Mouse (Mus musculus) heart, embryonic 14.5 days (tissue): ENCODE results near the gene Pidd1. TPM values are rescaled to one million over a fixed set of nuclear protein-coding genes. Genes with fewer than 3 reads are reported as not detected.
"Not testable (repeated sequence)": the region's sequence is repeated elsewhere in the genome, so short reads cannot be mapped to it uniquely, and the experiment has no call there.

Experiments used
- ATAC-seq: fragments of 200-750 bp; cut with Nextera tagmentation; 2 replicates; pipeline ENCODE4 v1.8.0; 2017; ENCODE audit warnings: low read depth, moderate TSS enrichment; ENCODE audit not compliant: insufficient number of reproducible peaks, insufficient read depth, low FRiP score
- H3K27ac ChIP-seq, 2 experiments: fragments of 200-500 bp in 1 of 2; fragments of 300-500 bp in 1 of 2; sonication (generic) in 1 of 2; replicated peaks in 1 of 2; 2 replicates each; pipeline ENCODE4 v1.5.1; 2012 to 2014; ENCODE audit warnings: low read depth in 2 of 2, low read length in 2 of 2, control low read depth in 1 of 2, mild to moderate bottlenecking in 1 of 2, mixed read lengths in 1 of 2; ENCODE audit not compliant: control insufficient read depth in 1 of 2, insufficient read depth in 1 of 2
- H3K27me3 ChIP-seq: fragments of 300-500 bp; sonication (generic); 2 replicates; pipeline ENCODE4 v1.6.1; 2014; ENCODE audit warnings: mild to moderate bottlenecking, low read length, control low read depth; ENCODE audit not compliant: control insufficient read depth, insufficient read depth
- H3K36me3 ChIP-seq: fragments of 300-500 bp; sonication (generic); 2 replicates; pipeline ENCODE4 v1.6.1; 2014; ENCODE audit warnings: mild to moderate bottlenecking, control low read depth, low read length, mixed read lengths; ENCODE audit not compliant: control insufficient read depth, insufficient read depth
- H3K4me1 ChIP-seq, 2 experiments: fragments of 200-500 bp in 1 of 2; fragments of 300-500 bp in 1 of 2; sonication (generic) in 1 of 2; 2 replicates each; pipeline ENCODE4 v1.6.1; 2012 to 2014; ENCODE audit warnings: low read length in 2 of 2, control low read depth in 1 of 2, mixed read lengths in 1 of 2; ENCODE audit not compliant: control insufficient read depth in 2 of 2, insufficient read depth in 2 of 2
- H3K4me2 ChIP-seq: fragments of 300-500 bp; sonication (generic); 2 replicates; pipeline ENCODE4 v1.6.1; 2014; ENCODE audit warnings: mild to moderate bottlenecking, low read length
- H3K4me3 ChIP-seq, 2 experiments: fragments of 200-500 bp in 1 of 2; fragments of 300-500 bp in 1 of 2; sonication (generic) in 1 of 2; 2 replicates each; pipeline ENCODE4 v1.5.1; 2012 to 2014; ENCODE audit warnings: low read length in 2 of 2, mild to moderate bottlenecking in 2 of 2, control low read depth in 1 of 2, low read depth in 1 of 2, moderate library complexity in 1 of 2; ENCODE audit not compliant: control insufficient read depth in 1 of 2, insufficient read depth in 1 of 2
- H3K9ac ChIP-seq: fragments of 300-500 bp; sonication (generic); 2 replicates; pipeline ENCODE4 v1.6.1; 2014; ENCODE audit warnings: mild to moderate bottlenecking, low read length
- H3K9me3 ChIP-seq: fragments of 300-500 bp; sonication (generic); 2 replicates; pipeline ENCODE4 v1.6.1; 2016; ENCODE audit warnings: low read length, control low read depth; ENCODE audit not compliant: control insufficient read depth
- WGBS: fragments of 180-500 bp; shearing (Covaris S2); extraction: QIAGEN DNeasy Blood & Tissue Kit; methylation state at CpG from one replicate; pipeline ENCODE4 v1.1.7; 2014; 5-methylcytosine and 5-hydroxymethylcytosine counted together
- polyA plus RNA-seq: library from polyadenylated mRNA; unstranded; fragments of >200 nt; fragmentation: Nextera tagmentation; extraction: Ambion mirVana; gene quantifications from 2 replicates; pipeline ENCODE4 v1.2.1, GENCODE M21; 2014

Pidd1 gene
- polyA plus RNA-seq, 1 experiment from 2014 or later = 6.1 TPM

DNA sequence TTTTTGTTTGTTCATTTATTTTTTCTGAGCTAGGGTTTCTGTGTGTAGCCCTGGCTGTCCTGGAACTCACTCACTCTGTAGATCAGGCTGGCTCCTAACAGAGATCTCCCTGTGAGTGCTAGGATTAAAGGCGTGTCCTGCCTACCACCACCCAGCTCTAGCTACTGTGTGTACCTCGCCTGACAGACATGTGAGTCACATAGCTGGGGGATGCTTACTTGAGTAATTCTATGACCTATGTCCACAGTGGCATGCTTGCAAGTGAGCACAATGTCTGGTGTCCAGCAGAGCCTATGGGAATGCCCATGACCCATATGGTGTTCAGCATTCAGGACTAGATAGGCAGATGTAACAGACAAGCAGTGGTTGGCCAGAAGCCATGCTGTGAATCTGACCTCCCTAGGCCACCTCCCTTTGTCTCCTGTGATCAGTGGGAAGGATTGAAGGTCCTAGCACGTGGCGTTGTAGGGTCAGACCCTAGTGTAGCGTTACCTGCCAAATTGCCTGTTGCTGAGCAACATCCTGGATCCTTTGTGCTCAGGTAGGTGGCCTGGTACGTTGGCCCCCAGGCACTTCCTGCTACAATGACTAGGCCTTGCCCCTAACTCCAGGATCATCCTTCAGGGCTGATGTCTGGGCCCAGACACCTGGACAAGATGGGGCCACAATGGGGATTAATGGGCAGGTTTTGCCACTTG is 27.5 kb downstream of the Pidd1 start:
- Histone ChIP-seq H3K27ac (no peak overlapping the region), H3K36me3 (peaks cover 5% of the 10 kb centered on the region), H3K9ac (no peak overlapping the region), H3K9me3 (no peaks in the 10 kb centered on the region), H3K4me3 (no peak overlapping the region), H3K4me2 (no peak overlapping the region), H3K4me1 (peaks cover 0 to 6% of the 10 kb centered on the region in 2 experiments; a peak in 2 of 4 replicates), H3K27me3 (no peaks in the 10 kb centered on the region)
- ATAC-seq = no peak
- 81% methylated on average over 6 of the region's 6 CpGs for WGBS

DNA sequence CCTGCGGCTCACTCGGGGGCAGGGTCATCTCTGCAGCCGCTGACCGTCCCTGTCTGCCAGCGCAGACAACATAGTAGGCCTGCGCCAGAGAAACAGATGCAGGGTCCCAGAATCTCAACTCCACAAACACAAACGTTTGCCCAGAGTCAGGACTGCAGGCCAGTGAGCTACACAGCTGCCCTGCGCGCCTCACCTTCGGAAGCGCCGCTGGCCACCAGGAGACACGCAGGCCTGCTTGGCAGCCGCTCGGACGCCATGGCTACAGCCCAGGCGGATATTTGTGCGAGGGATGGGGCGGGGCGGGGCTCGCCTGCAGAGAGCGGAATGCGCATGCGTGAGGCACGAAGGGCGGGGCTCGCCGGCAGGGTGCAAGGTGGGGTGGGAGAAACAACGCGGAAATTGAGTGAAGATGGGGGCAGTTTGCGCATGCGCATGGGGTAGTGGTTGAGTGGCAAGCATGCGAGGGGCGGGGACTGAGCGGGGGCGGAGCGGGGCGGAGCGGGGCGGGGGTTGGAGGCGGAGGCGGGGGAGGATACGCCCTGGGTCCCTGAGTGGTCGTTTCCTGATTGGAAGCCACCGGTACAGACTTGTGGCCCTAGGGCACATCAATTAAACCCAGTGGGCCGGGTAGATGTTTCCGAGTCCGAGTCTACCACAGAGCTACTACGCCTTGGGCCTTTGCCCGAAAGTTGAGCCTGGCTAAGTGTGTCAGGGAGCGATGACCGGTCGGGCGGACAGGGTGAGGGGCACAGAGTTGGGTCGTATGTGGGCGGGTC is 29.8 kb downstream of the Pidd1 start, which contains the start of gene Gatd1:
TSS of gene Gatd1 (minus strand) at position 328 of the 776 bp plus-strand sequence.
- H3K9me3 ChIP-seq = no peaks in the 10 kb centered on the region
- H3K36me3 ChIP-seq = peaks cover 28% of the 10 kb centered on the region
- ATAC-seq = peak; percentile 93
- H3K9ac ChIP-seq = peak within 1 kb of the TSS; percentile 93
- H3K4me2 ChIP-seq = peak within 1 kb of the TSS; percentile 94
- H3K27me3 ChIP-seq = no peaks in the 10 kb centered on the region
- peaks cover under 1 to 9% of the 10 kb centered on the region in 2 experiments; a peak in 3 of 4 replicates for H3K4me1 ChIP-seq
- under 1% methylated on average over 49 of the region's 56 CpGs for WGBS
- peak within 1 kb of the TSS; percentile 82 to 86 for H3K4me3 ChIP-seq
- H3K27ac ChIP-seq = peak within 1 kb of the TSS; percentile 80 to 81

DNA sequence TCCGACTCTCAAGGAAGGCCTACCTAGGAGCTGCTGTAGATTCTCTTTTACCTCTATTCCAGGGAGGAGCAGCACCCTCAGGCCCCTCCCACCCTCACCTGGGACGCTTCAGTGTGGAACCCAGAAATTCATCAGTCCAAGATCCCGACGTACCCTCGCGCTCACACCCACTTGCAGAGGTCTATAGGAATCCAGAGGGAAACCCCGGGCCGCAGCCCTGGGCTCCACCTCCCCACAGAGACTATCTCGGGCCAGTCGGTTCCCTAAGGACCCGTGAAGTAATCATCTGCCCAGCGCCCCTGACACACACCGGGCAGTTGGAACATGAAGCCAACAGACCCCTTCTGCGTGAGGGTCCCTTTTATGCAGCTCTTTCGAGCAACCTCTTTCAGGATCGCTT is 30.5 kb downstream of the Pidd1 start:
- no peaks in the 10 kb centered on the region for H3K27me3 ChIP-seq

DNA sequence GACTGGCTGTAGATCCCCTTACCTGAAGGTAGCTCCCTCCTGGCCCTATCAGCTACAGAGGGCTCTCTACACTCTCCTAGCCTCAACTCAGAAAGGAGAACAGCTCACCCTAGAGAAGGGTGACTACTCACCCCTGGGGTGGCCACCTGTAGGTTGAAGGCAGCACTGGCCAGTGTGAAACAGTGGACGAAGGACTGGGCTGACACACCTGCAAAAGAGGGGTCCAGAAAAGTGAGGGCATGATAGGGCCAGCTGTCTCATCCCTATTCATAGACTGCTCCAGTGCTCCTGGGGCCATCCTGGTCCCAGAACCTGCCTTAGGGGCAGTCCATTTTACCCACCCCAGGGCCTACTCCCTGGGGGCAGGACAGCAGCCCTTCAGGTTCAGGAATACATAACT is 32.2 kb downstream of the Pidd1 start:
- peaks cover 2 to 10% of the 10 kb centered on the region in 2 experiments; a peak in 3 of 4 replicates for H3K4me1 ChIP-seq
- H3K4me2 ChIP-seq = no peak overlapping the region
- H3K4me3 ChIP-seq = no peak overlapping the region
- H3K27ac ChIP-seq = no peak overlapping the region
- H3K9ac ChIP-seq = no peak overlapping the region
- WGBS = 88% methylated on average over 1 of the region's 1 CpGs
- H3K36me3 ChIP-seq = peaks cover 40% of the 10 kb centered on the region
- no peaks in the 10 kb centered on the region for H3K27me3 ChIP-seq
- ATAC-seq = no peak
- H3K9me3 ChIP-seq = no peaks in the 10 kb centered on the region

More for the DNA sequence above, 30.5 kb downstream of the Pidd1 start:
- H3K4me1 ChIP-seq = peaks cover 2 to 10% of the 10 kb centered on the region in 2 experiments; a peak in 3 of 4 replicates
- peaks cover 35% of the 10 kb centered on the region for H3K36me3 ChIP-seq
- H3K4me2 ChIP-seq = peak overlapping the region; percentile 94
- H3K27ac ChIP-seq = peak overlapping the region; percentile 76 to 80
- ATAC-seq = 0 out of 2 replicates have a peak, but pooled peaks have one; percentile 1
- H3K9ac ChIP-seq = peak overlapping the region; percentile 93
- H3K4me3 ChIP-seq = peak overlapping the region; percentile 82 to 86
- no peaks in the 10 kb centered on the region for H3K9me3 ChIP-seq
- 6% methylated on average over 16 of the region's 16 CpGs for WGBS

DNA sequence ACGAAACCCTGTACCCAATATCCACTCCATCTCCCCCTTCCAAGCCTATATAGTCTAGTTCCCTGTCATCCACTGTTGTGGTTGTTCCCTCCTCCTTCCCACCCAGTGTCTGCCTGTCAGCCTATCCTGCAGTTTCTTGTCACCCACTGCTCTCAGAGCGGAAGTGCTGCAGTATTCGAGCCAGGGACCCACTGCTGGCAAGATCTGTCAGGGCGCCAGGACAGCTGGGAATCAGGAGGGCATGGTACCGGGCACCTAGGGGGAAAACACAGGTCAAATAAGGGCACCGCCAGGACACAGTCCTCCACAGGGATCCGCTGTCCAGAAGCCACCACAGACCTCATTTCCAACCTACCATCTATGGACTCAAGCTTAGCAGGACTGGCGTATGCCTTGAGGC is 33.2 kb downstream of the Pidd1 start:
- no peak overlapping the region; the same call in 1 of the 2 replicates for H3K9ac ChIP-seq
- no peak for ATAC-seq
- no peak overlapping the region for H3K4me2 ChIP-seq
- 87% methylated on average over 8 of the region's 8 CpGs for WGBS
- H3K36me3 ChIP-seq = peaks cover 40% of the 10 kb centered on the region
- H3K9me3 ChIP-seq = no peaks in the 10 kb centered on the region
- H3K4me1 ChIP-seq = peaks cover 2 to 10% of the 10 kb centered on the region in 2 experiments; a peak in 3 of 4 replicates
- H3K27ac ChIP-seq = no peak overlapping the region
- H3K4me3 ChIP-seq = no peak overlapping the region
- no peaks in the 10 kb centered on the region for H3K27me3 ChIP-seq

DNA sequence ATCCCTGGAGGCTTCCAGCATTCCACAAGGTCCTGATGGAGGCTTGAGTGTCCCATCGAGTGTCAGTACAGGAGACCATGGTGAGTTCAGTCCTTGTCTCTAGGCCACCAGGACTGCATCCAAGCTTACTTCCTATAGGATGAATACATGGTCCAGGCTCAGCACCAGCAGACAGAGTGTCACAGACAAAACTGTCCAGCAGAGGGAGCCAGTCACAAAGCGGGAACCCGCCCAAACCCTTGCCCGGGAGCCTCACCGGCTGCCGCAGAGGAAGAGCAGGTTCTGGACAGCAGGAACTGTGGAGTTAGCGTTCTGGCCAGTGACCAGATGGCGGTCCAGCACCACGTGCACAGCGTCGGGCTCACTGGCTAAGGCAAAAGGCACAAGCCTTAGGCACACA is 35.0 kb downstream of the Pidd1 start:
- Histone ChIP-seq H3K4me2 (no peak overlapping the region), H3K4me3 (no peak overlapping the region), H3K27ac (no peak overlapping the region), H3K27me3 (no peaks in the 10 kb centered on the region), H3K9ac (no peak overlapping the region; the same call in 1 of the 2 replicates), H3K4me1 (peaks cover 2 to 10% of the 10 kb centered on the region in 2 experiments; a peak in 2 of 4 replicates), H3K9me3 (no peaks in the 10 kb centered on the region), H3K36me3 (peaks cover 47% of the 10 kb centered on the region)
- no peak for ATAC-seq
- WGBS = 17% methylated on average over 11 of the region's 11 CpGs

DNA sequence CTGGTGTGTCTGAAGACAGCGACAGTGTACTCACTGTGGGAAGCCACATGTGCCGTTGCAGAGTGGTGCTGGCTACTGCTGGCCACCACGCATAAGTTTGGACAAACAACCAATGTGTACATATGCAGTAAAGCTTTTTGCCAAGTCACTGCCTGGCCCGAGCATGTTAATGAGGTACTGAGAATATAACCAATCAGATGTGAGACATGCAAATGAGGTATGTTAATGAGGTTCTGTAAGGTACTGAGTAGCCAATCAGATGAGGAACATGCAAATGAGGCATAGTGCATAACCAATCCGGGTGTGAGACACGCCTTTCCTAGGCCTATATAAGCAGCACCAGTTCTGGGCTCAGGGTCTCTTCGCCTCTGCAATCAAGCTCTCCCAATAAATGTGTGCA is 36.2 kb downstream of the Pidd1 start:
- H3K4me2 ChIP-seq, H3K27me3 ChIP-seq, H3K27ac ChIP-seq, H3K9ac ChIP-seq, ATAC-seq, H3K9me3 ChIP-seq, H3K4me3 ChIP-seq, H3K4me1 ChIP-seq: not testable (repeated sequence)
- whole genome bisulfite sequencing = 97% methylated on average over 7 of the region's 7 CpGs
- peaks cover 57% of the 10 kb centered on the region for H3K36me3 ChIP-seq
